ENCODE assay signal across 8 mouse cellular contexts in genomic region chr15:94342365-94342764, GRCm38 (mm10).
A peak's percentile ranks its signal among the peaks of the same experiment; 100 is the strongest.
DNase-seq lines count a peak whose midpoint lies in the region; ATAC-seq lines count a peak whose summit lies in the region.

No protein-coding gene starts in this region.

- DNase-seq in CD4-positive, CD25-positive, alpha-beta regulatory T cell, adult 2 months (ENCODE audit: low read depth, low spot score), result peak; percentile 75
- peak; percentile 8 for DNase-seq in MN1 (ENCODE audit: low spot score)
- DNase-seq in cerebellum, postnatal 10 days, result peak; percentile 86 to 89
- DNase-seq in gastrocnemius, postnatal 25 days, result peak; percentile 28
- DNase-seq in layer of hippocampus, adult 9-10 months (ENCODE audit: low spot score), result peak; percentile 64
- peak; percentile 84 for DNase-seq in lung, postnatal 36 days
- peak; percentile 16 to 36 for DNase-seq in spleen, postnatal 36 days (ENCODE audit: low spot score in 2 of 2)

- ATAC-seq in CD4-positive, CD25-positive, alpha-beta regulatory T cell, adult 4 months, result no peak

Comparison
In these comparisons a context has a peak if more than half of its experiments do, and no peak if none do; other contexts are left out.
1. DNase-seq: peak in every context shown above with its lines; median percentile 88 in cerebellum, postnatal 10 days; 84 in lung, postnatal 36 days; 75 in CD4-positive, CD25-positive, alpha-beta regulatory T cell, adult 2 months; 64 in layer of hippocampus, adult 9-10 months; 28 in gastrocnemius, postnatal 25 days; 26 in spleen, postnatal 36 days; 8 in MN1.